Comparison of ENCODE assay signal across 9 mouse cellular contexts in genomic region chr17:83918413-83919139, GRCm38 (mm10).
DNase-seq lines count a peak whose midpoint lies in the region; ATAC-seq lines count a peak whose summit lies in the region.
"Had no signal": no experiment of that assay in that cellular context is flagged by ENCODE, and none has a peak within 500 bp of the region (broad histone marks: within the 10 kb centered on the region; RNA-seq: fewer than 3 reads in every experiment).

No protein-coding gene starts in this region.

- peaks cover 7% of the 10 kb centered on the region for H3K27me3 ChIP-seq in forebrain, embryonic 10.5 days (ENCODE audit: poor library complexity, severe bottlenecking)
- H3K27me3 ChIP-seq in forebrain, embryonic 16.5 days (replicated peaks; ENCODE audit: control insufficient read depth, insufficient read depth, low read length), result no peaks in the 10 kb centered on the region
- no peaks in the 10 kb centered on the region for H3K27me3 ChIP-seq in heart, embryonic 15.5 days
- no peaks in the 10 kb centered on the region for H3K27me3 ChIP-seq in liver, embryonic 16.5 days (ENCODE audit: control insufficient read depth, insufficient read depth, low read depth, low read length)

- no peak for ATAC-seq in forebrain, embryonic 16.5 days
- ATAC-seq in CD4-positive, CD25-positive, alpha-beta regulatory T cell, adult 4 months, result peak; percentile 77
- peak; percentile 31; the same call in 1 of the 2 replicates for ATAC-seq in heart, embryonic 15.5 days (replicated peaks; ENCODE audit: insufficient number of reproducible peaks, insufficient read depth, low FRiP score, low read depth)
- no peak for ATAC-seq in liver, embryonic 16.5 days (ENCODE audit: low read depth)

- intact Hi-C loops in left cerebral cortex, postnatal 36 days (cut with DNase I), result no loop called here

- peaks cover 59% of the 10 kb centered on the region for H3K4me1 ChIP-seq in forebrain, embryonic 10.5 days
- peaks cover 5% of the 10 kb centered on the region; the same call in 1 of the 2 replicates for H3K4me1 ChIP-seq in forebrain, embryonic 16.5 days (replicated peaks; ENCODE audit: control insufficient read depth, insufficient read depth, low read length)
- H3K4me1 ChIP-seq in heart, embryonic 15.5 days (replicated peaks), result peaks cover 31% of the 10 kb centered on the region
- H3K4me1 ChIP-seq in liver, embryonic 16.5 days (ENCODE audit: control insufficient read depth, low read depth, low read length), result no peaks in the 10 kb centered on the region; the same call in 1 of the 2 replicates

- H3K4me3 ChIP-seq in forebrain, embryonic 10.5 days, result no peak overlapping the region
- H3K4me3 ChIP-seq in forebrain, embryonic 16.5 days (replicated peaks; ENCODE audit: low read length), result no peak overlapping the region
- no peak overlapping the region for H3K4me3 ChIP-seq in heart, embryonic 15.5 days
- H3K4me3 ChIP-seq in liver, embryonic 16.5 days (ENCODE audit: low read depth, low read length), result no peak overlapping the region
- H3K4me3 ChIP-seq: myocyte had no signal

- 72% methylated on average over 9 of the region's 9 CpGs for WGBS in forebrain, embryonic 10.5 days
- 78% methylated on average over 9 of the region's 9 CpGs for WGBS in forebrain, embryonic 16.5 days
- WGBS in heart, embryonic 15.5 days, result 67% methylated on average over 9 of the region's 9 CpGs
- WGBS in liver, embryonic 16.5 days (ENCODE audit: insufficient replicate concordance), result 39% methylated on average over 9 of the region's 9 CpGs

- H3K9ac ChIP-seq in forebrain, embryonic 16.5 days (replicated peaks; ENCODE audit: low read depth, low read length), result no peak overlapping the region
- H3K9ac ChIP-seq in heart, embryonic 15.5 days, result no peak overlapping the region
- H3K9ac ChIP-seq in liver, embryonic 16.5 days (ENCODE audit: low read depth, low read length), result no peak overlapping the region

- DNase-seq in forebrain, embryonic 10.5 days (ENCODE audit: extremely low spot score, low spot score), result no peak
- DNase-seq in left cerebral cortex, postnatal 36 days (ENCODE audit: low spot score in 2 of 2), result no peak
- DNase-seq in right cerebral cortex, adult 18-20 months, result no peak
- DNase-seq in right cerebral cortex, postnatal 14 days, result no peak

- H3K36me3 ChIP-seq in forebrain, embryonic 10.5 days (replicated peaks), result no peaks in the 10 kb centered on the region
- no peaks in the 10 kb centered on the region for H3K36me3 ChIP-seq in forebrain, embryonic 16.5 days (ENCODE audit: control insufficient read depth, insufficient read depth)
- no peaks in the 10 kb centered on the region for H3K36me3 ChIP-seq in heart, embryonic 15.5 days
- H3K36me3 ChIP-seq in liver, embryonic 16.5 days (ENCODE audit: control insufficient read depth, insufficient read depth), result no peaks in the 10 kb centered on the region

- no peak overlapping the region for H3K4me2 ChIP-seq in forebrain, embryonic 16.5 days (ENCODE audit: low read length)
- no peak overlapping the region for H3K4me2 ChIP-seq in heart, embryonic 15.5 days
- H3K4me2 ChIP-seq in liver, embryonic 16.5 days (ENCODE audit: low read depth, low read length), result no peak overlapping the region

- no peaks in the 10 kb centered on the region for H3K9me3 ChIP-seq in forebrain, embryonic 10.5 days
- H3K9me3 ChIP-seq in forebrain, embryonic 16.5 days (ENCODE audit: control insufficient read depth, low read length), result no peaks in the 10 kb centered on the region
- H3K9me3 ChIP-seq in heart, embryonic 15.5 days (replicated peaks), result no peaks in the 10 kb centered on the region
- no peaks in the 10 kb centered on the region for H3K9me3 ChIP-seq in liver, embryonic 16.5 days (replicated peaks; ENCODE audit: control insufficient read depth, low read length)

- H3K27ac ChIP-seq in forebrain, embryonic 10.5 days, result peak overlapping the region; percentile 62
- H3K27ac ChIP-seq in forebrain, embryonic 16.5 days (ENCODE audit: low read length), result no peak overlapping the region
- H3K27ac ChIP-seq in heart, embryonic 15.5 days, result peak overlapping the region; percentile 71
- H3K27ac ChIP-seq in liver, embryonic 16.5 days (ENCODE audit: low read length), result 0 out of 2 replicates have a peak overlapping the region, but pooled peaks have one; percentile 29

Comparison
In these comparisons a context has a peak if more than half of its experiments do, and no peak if none do; other contexts are left out.
1. ATAC-seq: peak in CD4-positive, CD25-positive, alpha-beta regulatory T cell, adult 4 months (single experiment) and heart, embryonic 15.5 days (single experiment); none in forebrain, embryonic 16.5 days (single experiment) and liver, embryonic 16.5 days (single experiment).